Mouse (Mus musculus) liver, embryonic 15.5 days (tissue): Measurements from ENCODE around the gene Col28a1. TPM values are rescaled to one million over a fixed set of nuclear protein-coding genes. Genes with fewer than 3 reads are reported as not detected.

ENCODE experiments used
- ATAC-seq: fragments of 200-750 bp; cut with Nextera tagmentation; 2 replicates; pipeline ENCODE4 v1.8.0; 2017; ENCODE audit warnings: moderate number of reproducible peaks, mild to moderate bottlenecking, moderate library complexity; ENCODE audit not compliant: insufficient read depth
- H3K27ac ChIP-seq: fragments of 300-500 bp; sonication (generic); replicated peaks from 2 replicates; pipeline ENCODE4 v1.5.1; 2015; ENCODE audit warnings: mild to moderate bottlenecking, inconsistent platforms
- H3K27me3 ChIP-seq: fragments of 300-500 bp; sonication (generic); 2 replicates; pipeline ENCODE4 v1.6.1; 2015; ENCODE audit warnings: mild to moderate bottlenecking, inconsistent platforms
- H3K36me3 ChIP-seq: fragments of 300-500 bp; sonication (generic); replicated peaks from 2 replicates; pipeline ENCODE4 v1.6.1; 2015; ENCODE audit warnings: moderate library complexity, mild to moderate bottlenecking, inconsistent platforms
- H3K4me1 ChIP-seq: fragments of 300-500 bp; sonication (generic); replicated peaks from 2 replicates; pipeline ENCODE4 v1.6.1; 2015; ENCODE audit warnings: inconsistent platforms
- H3K4me2 ChIP-seq: fragments of 300-500 bp; sonication (generic); 2 replicates; pipeline ENCODE4 v1.6.1; 2015; ENCODE audit warnings: moderate library complexity, mild to moderate bottlenecking, inconsistent platforms
- H3K4me3 ChIP-seq: fragments of 300-500 bp; sonication (generic); replicated peaks from 2 replicates; pipeline ENCODE4 v1.5.1; 2015; ENCODE audit warnings: mild to moderate bottlenecking, inconsistent platforms
- H3K9ac ChIP-seq: fragments of 300-500 bp; sonication (generic); 2 replicates; pipeline ENCODE4 v1.6.1; 2015; ENCODE audit warnings: moderate library complexity, mild to moderate bottlenecking, inconsistent platforms
- H3K9me3 ChIP-seq: fragments of 300-500 bp; sonication (generic); replicated peaks from 2 replicates; pipeline ENCODE4 v1.6.1; 2016; ENCODE audit warnings: inconsistent platforms
- WGBS: fragments of 180-500 bp; shearing (Covaris S2); methylation state at CpG from one replicate; pipeline ENCODE4 v1.1.7; 2015; ENCODE audit warnings: mixed read lengths; ENCODE audit not compliant: insufficient replicate concordance; 5-methylcytosine and 5-hydroxymethylcytosine counted together
- polyA plus RNA-seq: library from polyadenylated mRNA; unstranded; fragments of >200 nt; fragmentation: Nextera tagmentation; extraction: Ambion mirVana; gene quantifications from 2 replicates; pipeline ENCODE4 v1.2.1, GENCODE M21; 2015

Gene Col28a1
- polyA plus RNA-seq, 1 experiment from 2014 or later, result 0.21 TPM

DNA sequence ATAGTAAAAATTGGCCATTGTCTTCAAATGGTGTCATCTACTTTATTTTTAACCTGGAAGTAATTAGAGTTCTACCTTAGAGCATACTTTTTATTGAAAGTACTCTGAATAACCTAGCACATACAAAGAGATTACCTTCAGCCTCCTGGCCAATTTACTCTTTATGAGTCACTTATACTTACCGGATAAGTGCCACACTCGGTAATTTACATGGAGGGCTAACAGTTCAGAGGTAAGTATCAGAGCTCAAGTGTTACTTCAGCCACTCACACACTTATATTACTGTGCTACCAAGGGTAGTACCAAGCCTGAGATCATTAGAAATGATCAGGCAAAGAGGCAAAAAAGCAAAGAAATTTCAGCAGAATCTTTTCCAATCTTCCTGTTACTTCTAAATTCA lies 73.8 kb downstream of the Col28a1 start:
- Histone ChIP-seq H3K36me3 (no peaks in the 10 kb centered on the region), H3K9me3 (no peaks in the 10 kb centered on the region), H3K27me3 (no peaks in the 10 kb centered on the region), H3K9ac (no peak overlapping the region), H3K4me2 (no peak overlapping the region), H3K4me1 (no peaks in the 10 kb centered on the region), H3K27ac (no peak overlapping the region), H3K4me3 (no peak overlapping the region)
- ATAC-seq, result no peak
- 61% methylated on average over 2 of the region's 2 CpGs for WGBS

DNA sequence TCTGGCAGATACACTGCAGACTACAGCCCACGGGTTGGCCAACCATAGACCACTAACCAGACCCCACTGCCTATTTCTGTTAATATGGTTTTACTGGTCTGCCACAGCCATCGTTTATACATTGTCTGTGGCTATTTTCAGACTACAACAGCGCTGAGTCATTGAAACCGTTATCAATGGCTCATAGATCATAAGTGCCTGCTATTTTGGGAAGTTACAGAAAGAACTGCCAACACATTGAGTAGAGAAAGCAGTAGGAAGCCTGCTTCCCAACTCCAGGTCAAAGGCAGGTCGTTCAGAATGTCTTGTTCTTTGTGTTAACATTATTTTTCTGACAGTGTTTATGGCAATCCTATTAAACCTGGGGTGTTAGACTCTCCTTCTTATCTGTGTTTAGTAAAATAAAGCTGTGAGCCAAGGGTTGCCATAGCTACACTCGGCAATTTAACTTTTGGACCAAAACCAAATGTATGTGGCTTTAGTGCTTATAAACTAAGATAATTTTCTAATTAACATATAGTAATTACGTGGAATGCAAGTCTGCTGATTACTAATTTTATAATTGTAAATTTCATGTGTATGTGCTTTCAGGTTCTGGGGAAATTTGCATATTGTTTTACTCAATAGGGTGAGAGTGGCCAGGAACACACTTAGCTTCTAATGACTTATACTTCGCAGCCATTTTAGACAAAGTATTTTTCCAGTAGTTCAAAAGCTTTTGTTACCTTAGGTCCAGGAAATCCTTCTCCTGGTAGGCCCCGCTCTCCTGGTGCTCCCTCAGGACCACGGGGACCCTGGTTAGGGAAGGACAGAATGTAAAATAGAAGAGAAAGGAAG lies 86.3 kb downstream of the Col28a1 start:
- Histone ChIP-seq H3K9ac (no peak overlapping the region), H3K4me3 (no peak overlapping the region), H3K9me3 (no peaks in the 10 kb centered on the region), H3K27ac (no peak overlapping the region), H3K4me1 (no peaks in the 10 kb centered on the region), H3K27me3 (no peaks in the 10 kb centered on the region), H3K36me3 (no peaks in the 10 kb centered on the region), H3K4me2 (no peak overlapping the region)
- WGBS, result 34% methylated on average over 10 of the region's 10 CpGs
- no peak for ATAC-seq

DNA sequence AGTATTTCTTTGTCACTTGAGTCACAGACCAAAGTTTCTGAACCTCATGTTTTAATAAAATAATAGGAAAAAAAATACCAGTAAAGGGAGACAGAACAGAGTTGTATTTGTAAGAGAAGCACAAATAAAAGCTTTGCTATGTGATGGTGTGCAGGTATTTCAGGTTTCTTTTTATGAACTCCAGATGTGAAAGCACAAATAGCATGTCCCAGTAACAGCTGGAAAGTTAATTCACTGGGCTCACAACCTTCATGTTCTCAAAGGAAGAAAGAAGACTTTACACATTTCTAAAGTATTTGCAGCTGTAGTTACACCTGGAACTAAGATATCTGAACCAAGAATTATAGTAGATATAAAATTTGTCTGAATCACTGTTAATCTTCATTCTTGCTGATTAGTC lies 91.2 kb downstream of the Col28a1 start:
- Histone ChIP-seq H3K27me3 (no peaks in the 10 kb centered on the region), H3K9me3 (no peaks in the 10 kb centered on the region), H3K27ac (no peak overlapping the region), H3K36me3 (no peaks in the 10 kb centered on the region), H3K4me1 (no peaks in the 10 kb centered on the region), H3K4me3 (no peak overlapping the region), H3K4me2 (no peak overlapping the region), H3K9ac (no peak overlapping the region)
- no peak for ATAC-seq

DNA sequence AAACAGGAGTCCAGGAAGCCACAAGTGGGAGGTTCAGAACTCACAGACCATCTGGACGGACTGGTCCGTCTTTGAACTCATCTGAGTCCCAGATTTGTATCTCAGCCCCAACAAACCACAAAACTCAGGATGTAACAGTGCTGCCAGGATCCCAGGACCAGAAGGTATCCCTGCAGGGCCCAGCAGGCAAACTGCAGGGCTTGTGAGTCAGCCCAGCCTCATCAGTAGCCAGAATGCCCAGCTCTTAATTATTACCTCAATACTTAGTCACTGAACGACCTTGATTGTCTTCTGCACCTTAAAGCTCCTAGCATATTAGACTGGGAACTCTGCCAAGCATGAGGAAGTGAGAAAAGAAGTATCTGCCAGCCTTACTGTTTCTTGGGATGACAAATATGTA lies 96.6 kb downstream of the Col28a1 start:
- Histone ChIP-seq H3K4me2 (no peak overlapping the region), H3K4me1 (no peaks in the 10 kb centered on the region), H3K9ac (no peak overlapping the region), H3K27me3 (no peaks in the 10 kb centered on the region), H3K4me3 (no peak overlapping the region), H3K36me3 (no peaks in the 10 kb centered on the region), H3K9me3 (no peaks in the 10 kb centered on the region), H3K27ac (no peak overlapping the region)
- WGBS, result 25% methylated on average over 3 of the region's 3 CpGs
- no peak for ATAC-seq

DNA sequence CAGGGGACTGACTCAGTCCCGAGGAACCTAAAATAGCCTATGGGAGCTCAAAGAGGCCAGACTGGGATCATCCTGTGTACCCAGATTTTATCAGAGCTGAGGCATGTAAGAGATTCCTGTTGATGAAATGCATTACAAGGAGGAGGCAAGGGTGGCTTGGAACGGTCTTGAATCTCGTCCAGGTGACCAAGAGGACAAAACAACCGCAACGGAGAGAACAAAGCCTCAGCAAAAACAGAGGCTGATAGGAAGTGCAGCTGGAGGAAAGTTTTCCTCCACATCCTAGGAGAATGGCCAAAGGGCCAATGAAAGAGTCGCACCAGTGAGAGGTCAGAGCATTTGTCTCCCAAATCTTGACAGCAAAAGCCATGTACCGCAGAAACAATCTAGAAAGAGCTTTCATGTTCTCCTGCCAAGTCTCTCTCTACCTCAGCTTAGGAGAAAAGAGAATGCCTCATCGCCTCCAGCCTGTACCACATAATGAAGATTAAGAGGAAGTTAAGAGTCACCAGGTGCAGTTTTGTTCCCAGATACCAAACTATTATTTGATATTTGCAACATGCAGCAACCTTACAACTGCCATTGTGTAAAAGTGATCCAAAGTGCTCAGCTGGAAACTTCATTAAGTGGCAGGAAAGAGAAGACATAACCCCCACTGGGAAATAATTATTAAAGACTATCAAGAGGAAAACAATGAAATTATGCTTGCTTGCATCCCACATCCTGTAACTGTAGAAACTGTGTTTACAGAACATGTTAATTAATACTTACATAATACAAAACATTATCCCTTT lies 98.1 kb downstream of the Col28a1 start:
- WGBS, result 59% methylated on average over 8 of the region's 8 CpGs
- H3K27ac ChIP-seq, result no peak overlapping the region
- no peaks in the 10 kb centered on the region for H3K27me3 ChIP-seq

DNA sequence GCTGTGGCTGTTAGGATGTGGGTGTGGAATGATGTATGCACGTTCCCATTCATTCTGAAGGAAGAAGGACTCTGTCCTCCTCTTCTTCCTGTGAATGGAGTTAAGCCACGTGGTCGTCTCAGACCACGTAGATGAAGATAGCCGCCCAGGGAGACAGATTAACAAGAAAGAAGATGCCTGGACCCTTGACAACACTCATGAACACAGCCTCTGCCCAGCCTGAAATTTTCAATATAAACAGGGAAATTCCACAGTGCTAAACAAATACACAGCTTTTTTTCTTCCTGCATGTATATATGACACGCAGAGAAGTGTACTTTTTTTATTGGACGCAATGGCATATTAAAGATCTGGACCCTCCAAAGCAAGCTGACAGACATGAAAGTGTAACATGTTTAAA lies 98.9 kb downstream of the Col28a1 start:
- H3K4me2 ChIP-seq, result no peak overlapping the region
- H3K36me3 ChIP-seq, result no peaks in the 10 kb centered on the region
- H3K4me3 ChIP-seq, result no peak overlapping the region
- no peaks in the 10 kb centered on the region for H3K4me1 ChIP-seq
- H3K9me3 ChIP-seq, result no peaks in the 10 kb centered on the region
- H3K27me3 ChIP-seq, result no peaks in the 10 kb centered on the region
- 59% methylated on average over 7 of the region's 7 CpGs for WGBS
- ATAC-seq, result no peak
- H3K27ac ChIP-seq, result no peak overlapping the region
- no peak overlapping the region for H3K9ac ChIP-seq

More for the DNA sequence above, 98.1 kb downstream of the Col28a1 start:
- Histone ChIP-seq H3K36me3 (no peaks in the 10 kb centered on the region), H3K4me3 (no peak overlapping the region), H3K9me3 (no peaks in the 10 kb centered on the region), H3K4me2 (no peak overlapping the region), H3K9ac (no peak overlapping the region), H3K4me1 (no peaks in the 10 kb centered on the region)
- ATAC-seq, result no peak

DNA sequence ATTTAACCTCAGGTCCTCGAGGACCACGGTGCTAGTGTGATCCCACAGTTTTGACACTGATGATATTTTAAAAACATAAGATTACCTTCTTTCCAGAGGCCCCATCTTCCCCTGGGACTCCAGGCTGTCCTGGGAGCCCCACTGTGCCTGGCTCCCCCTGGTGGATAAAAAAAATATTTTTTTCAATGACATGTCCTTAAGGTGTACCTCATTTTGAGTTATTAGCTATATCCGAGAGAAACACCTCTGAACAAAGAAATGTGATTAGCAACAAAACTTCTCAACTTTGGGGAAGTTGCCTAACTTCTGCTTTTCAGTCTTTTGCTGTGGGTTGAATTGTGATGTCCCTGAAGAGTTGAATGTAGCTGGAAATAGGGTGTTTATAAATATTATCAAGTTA lies 105.6 kb downstream of the Col28a1 start:
- 14% methylated on average over 3 of the region's 3 CpGs for WGBS

DNA sequence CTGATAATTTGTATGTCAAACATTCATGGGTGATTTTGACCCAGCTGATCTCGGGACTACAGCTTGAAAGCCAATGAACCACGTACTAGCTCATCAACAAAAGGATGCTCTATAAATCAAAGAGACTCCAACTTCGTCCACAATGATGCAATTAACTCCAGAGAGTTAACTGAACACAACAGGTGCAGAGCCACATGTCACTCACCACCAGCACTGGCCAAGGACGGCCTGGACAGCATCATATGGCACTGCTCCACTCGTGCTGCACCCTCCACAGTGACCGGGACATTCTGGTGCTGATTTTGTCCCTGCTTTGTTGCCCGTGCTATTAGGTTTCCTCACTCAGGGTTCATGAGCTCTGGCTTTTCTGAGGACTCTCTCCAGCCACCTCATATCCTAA lies 107.6 kb downstream of the Col28a1 start:
- ATAC-seq, result no peak
- Histone ChIP-seq H3K27ac (no peak overlapping the region), H3K27me3 (no peaks in the 10 kb centered on the region), H3K4me2 (no peak overlapping the region), H3K4me3 (no peak overlapping the region), H3K4me1 (no peaks in the 10 kb centered on the region), H3K9ac (no peak overlapping the region), H3K9me3 (no peaks in the 10 kb centered on the region), H3K36me3 (no peaks in the 10 kb centered on the region)
- WGBS, result 58% methylated on average over 7 of the region's 7 CpGs

More for the DNA sequence above, 105.6 kb downstream of the Col28a1 start:
- no peaks in the 10 kb centered on the region for H3K4me1 ChIP-seq
- no peak overlapping the region for H3K4me3 ChIP-seq
- H3K27ac ChIP-seq, result no peak overlapping the region
- no peaks in the 10 kb centered on the region for H3K9me3 ChIP-seq
- no peaks in the 10 kb centered on the region for H3K27me3 ChIP-seq
- no peaks in the 10 kb centered on the region for H3K36me3 ChIP-seq
- H3K9ac ChIP-seq, result no peak overlapping the region
- ATAC-seq, result no peak
- H3K4me2 ChIP-seq, result no peak overlapping the region

DNA sequence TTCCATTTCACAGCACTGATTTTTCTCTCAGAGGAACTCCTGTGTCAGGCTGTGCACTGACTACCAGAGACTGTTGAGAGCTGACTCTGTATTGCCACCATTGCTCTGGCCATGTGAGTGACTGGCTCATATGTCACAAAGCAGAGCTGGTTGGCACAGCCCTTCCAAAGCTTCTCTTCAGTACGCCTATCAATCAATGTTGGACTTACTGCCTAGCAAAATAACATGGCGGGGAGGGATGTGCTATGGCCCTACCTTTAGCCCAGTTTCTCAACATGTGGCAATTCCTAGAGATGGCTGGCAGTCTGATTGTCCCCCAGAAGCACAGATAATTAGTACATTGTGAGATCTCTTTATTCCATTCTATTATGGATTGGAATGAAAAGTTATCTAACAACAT lies 109.2 kb downstream of the Col28a1 start:
- no peak overlapping the region for H3K4me2 ChIP-seq
- ATAC-seq, result no peak
- WGBS, result 55% methylated on average over 2 of the region's 2 CpGs
- no peak overlapping the region for H3K27ac ChIP-seq
- no peaks in the 10 kb centered on the region for H3K9me3 ChIP-seq
- H3K27me3 ChIP-seq, result no peaks in the 10 kb centered on the region
- H3K9ac ChIP-seq, result no peak overlapping the region
- no peaks in the 10 kb centered on the region for H3K4me1 ChIP-seq
- no peak overlapping the region for H3K4me3 ChIP-seq
- H3K36me3 ChIP-seq, result no peaks in the 10 kb centered on the region

DNA sequence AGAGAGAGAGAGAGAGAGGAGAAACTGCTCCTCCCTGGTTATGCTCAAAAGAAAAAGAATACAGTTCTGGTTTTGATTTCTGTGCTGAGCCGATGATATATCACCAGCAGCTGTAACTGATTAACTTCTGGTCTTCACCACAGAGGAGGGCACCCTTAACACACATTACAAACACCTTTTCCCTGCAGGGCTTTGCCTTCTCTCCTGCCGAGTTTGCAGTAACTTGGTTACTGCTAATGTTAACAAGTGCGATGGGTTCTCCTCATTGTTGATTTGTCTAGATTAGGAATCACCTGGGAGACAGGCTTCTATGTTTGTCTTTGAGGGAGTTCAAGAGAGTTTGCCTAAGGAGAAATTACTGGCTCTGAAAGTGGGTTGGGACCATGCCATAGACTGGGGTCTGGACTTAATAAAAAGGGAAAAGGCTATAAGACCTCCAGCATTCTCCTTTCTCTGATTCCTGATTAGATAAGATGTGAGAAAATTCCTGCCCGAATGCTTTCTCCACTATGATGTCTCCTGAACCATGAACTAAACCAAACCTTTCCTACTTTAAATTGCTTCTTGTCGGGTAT lies 114.8 kb downstream of the Col28a1 start:
- H3K4me2 ChIP-seq, result no peak overlapping the region
- WGBS, result 46% methylated on average over 5 of the region's 5 CpGs
- no peak overlapping the region for H3K9ac ChIP-seq
- no peaks in the 10 kb centered on the region for H3K4me1 ChIP-seq
- ATAC-seq, result no peak
- H3K27ac ChIP-seq, result no peak overlapping the region
- no peak overlapping the region for H3K4me3 ChIP-seq
- H3K36me3 ChIP-seq, result no peaks in the 10 kb centered on the region
- H3K9me3 ChIP-seq, result no peaks in the 10 kb centered on the region
- H3K27me3 ChIP-seq, result no peaks in the 10 kb centered on the region

DNA sequence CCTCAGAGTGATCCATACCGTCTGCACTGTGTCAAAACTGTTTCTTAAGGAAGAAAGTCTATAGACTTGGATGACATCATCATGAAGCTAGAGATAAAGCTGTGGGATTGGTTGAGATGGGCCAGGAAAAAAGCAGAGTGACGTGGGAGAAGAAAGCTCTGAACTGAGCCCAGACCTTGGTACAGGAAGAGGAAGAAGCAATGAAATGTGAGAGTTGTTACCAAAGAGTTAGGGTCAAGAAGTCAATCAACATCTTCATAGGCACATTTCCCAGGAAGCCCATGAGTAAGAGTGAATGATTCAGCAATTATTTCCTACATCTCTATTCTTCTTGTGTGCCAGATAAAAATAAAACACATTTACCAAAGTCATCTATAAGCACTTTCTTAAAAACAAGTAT lies 117.5 kb downstream of the Col28a1 start:
- ATAC-seq, result no peak
- Histone ChIP-seq H3K4me2 (no peak overlapping the region), H3K4me1 (no peaks in the 10 kb centered on the region), H3K4me3 (no peak overlapping the region), H3K9me3 (no peaks in the 10 kb centered on the region), H3K27ac (no peak overlapping the region), H3K9ac (no peak overlapping the region), H3K36me3 (no peaks in the 10 kb centered on the region), H3K27me3 (no peaks in the 10 kb centered on the region)
- WGBS, result 54% methylated on average over 2 of the region's 2 CpGs
